Mouse (Mus musculus): ENCODE measurements around the gene B3gnt3. TPM values are rescaled to one million over a fixed set of nuclear protein-coding genes. Genes with fewer than 3 reads are reported as not detected.
A peak's percentile ranks its signal among the peaks of the same experiment; 100 is the strongest.

B3gnt3 gene
- polyA plus RNA-seq, 1 experiment from 2014 or later = 12.2 TPM

DNA sequence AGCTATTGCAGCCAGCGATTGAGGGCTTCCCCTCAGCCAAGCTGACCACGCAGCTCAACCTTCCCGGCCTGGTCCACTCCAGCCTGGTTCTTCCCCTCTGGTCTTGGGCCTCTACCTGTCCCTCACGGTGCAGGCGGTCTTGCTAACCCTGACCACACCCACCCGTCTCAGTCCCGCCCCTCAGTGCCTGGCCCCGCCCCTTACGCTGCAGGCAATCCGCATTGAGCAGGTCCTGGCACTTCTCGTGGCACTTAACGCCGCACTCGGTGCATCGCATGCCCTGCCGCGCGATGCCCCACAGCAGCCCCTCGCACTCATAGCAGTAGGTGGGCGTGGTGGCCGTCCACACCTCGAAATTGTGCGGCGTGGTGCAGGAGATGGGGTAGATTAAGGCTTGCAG is 47.0 kb downstream of the B3gnt3 start:
- peak overlapping the region; percentile 35 for H3K4me2 ChIP-seq (ENCODE audit: low read depth, low read length)
- H3K27ac ChIP-seq (ENCODE audit: low read length) = no peak overlapping the region
- peaks cover 5% of the 10 kb centered on the region; the same call in 1 of the 2 replicates for H3K4me1 ChIP-seq (ENCODE audit: control insufficient read depth, insufficient read depth, low read length)
- WGBS = 3% methylated on average over 24 of the region's 24 CpGs
- H3K4me3 ChIP-seq (replicated peaks; ENCODE audit: low read length) = peak overlapping the region; percentile 24
- no peaks in the 10 kb centered on the region for H3K9me3 ChIP-seq (replicated peaks; ENCODE audit: control insufficient read depth, low read length)
- H3K27me3 ChIP-seq (ENCODE audit: control insufficient read depth, insufficient read depth, low read length) = peaks cover 50% of the 10 kb centered on the region
- H3K9ac ChIP-seq (ENCODE audit: low read length) = no peak overlapping the region
- ATAC-seq (ENCODE audit: insufficient read depth, low FRiP score) = peak; percentile 54; the same call in 1 of the 2 replicates
- H3K36me3 ChIP-seq (ENCODE audit: control insufficient read depth, insufficient read depth, low read length) = no peaks in the 10 kb centered on the region

GRCm38 (mm10) chr8:71645510-71645909 is 56.1 kb downstream of the B3gnt3 start:
- H3K9me3 ChIP-seq (replicated peaks; ENCODE audit: control insufficient read depth, low read length) = no peaks in the 10 kb centered on the region
- H3K4me2 ChIP-seq (ENCODE audit: low read depth, low read length) = no peak overlapping the region
- no peaks in the 10 kb centered on the region for H3K36me3 ChIP-seq (ENCODE audit: control insufficient read depth, insufficient read depth, low read length)
- H3K9ac ChIP-seq (ENCODE audit: low read length) = no peak overlapping the region
- H3K27me3 ChIP-seq (ENCODE audit: control insufficient read depth, insufficient read depth, low read length) = no peaks in the 10 kb centered on the region
- no peaks in the 10 kb centered on the region for H3K4me1 ChIP-seq (ENCODE audit: control insufficient read depth, insufficient read depth, low read length)
- no peak overlapping the region for H3K27ac ChIP-seq (ENCODE audit: low read length)
- H3K4me3 ChIP-seq (replicated peaks; ENCODE audit: low read length) = no peak overlapping the region
- ATAC-seq (ENCODE audit: insufficient read depth, low FRiP score) = no peak
- WGBS = 74% methylated on average over 9 of the region's 9 CpGs

Other genes starting within 250 kb of the B3gnt3 start
- 23.5 and 27.5 TPM in 2 replicates for gene Abhd8, start 238.1 kb downstream of the B3gnt3 start, polyA plus RNA-seq (2015; fragmentation: Nextera tagmentation; extraction: Ambion mirVana)
- 126 and 148 TPM in 2 replicates for gene Mrpl34, start 236.8 kb downstream of the B3gnt3 start, polyA plus RNA-seq (2015; fragmentation: Nextera tagmentation; extraction: Ambion mirVana)
- gene Dda1, start 232.6 kb downstream of the B3gnt3 start, polyA plus RNA-seq (2015; fragmentation: Nextera tagmentation; extraction: Ambion mirVana) = 87.1 and 89.1 TPM in 2 replicates
- gene Ano8, start 215.8 kb downstream of the B3gnt3 start, polyA plus RNA-seq (2015; fragmentation: Nextera tagmentation; extraction: Ambion mirVana) = 0.26 and 0.27 TPM in 2 replicates
- gene Gtpbp3, start 213.7 kb downstream of the B3gnt3 start, polyA plus RNA-seq (2015; fragmentation: Nextera tagmentation; extraction: Ambion mirVana) = 11.0 and 14.8 TPM in 2 replicates
- gene Plvap, start 190.0 kb downstream of the B3gnt3 start, polyA plus RNA-seq (2015; fragmentation: Nextera tagmentation; extraction: Ambion mirVana) = 79.7 and 81.8 TPM in 2 replicates
- gene Ccdc194, start 176.1 kb downstream of the B3gnt3 start, polyA plus RNA-seq (2015; fragmentation: Nextera tagmentation; extraction: Ambion mirVana) = 0.32 and 0.40 TPM in 2 replicates
- gene Bst2, start 164.3 kb downstream of the B3gnt3 start, polyA plus RNA-seq (2015; fragmentation: Nextera tagmentation; extraction: Ambion mirVana) = 39.9 and 46.5 TPM in 2 replicates
- gene Mvb12a, start 158.9 kb downstream of the B3gnt3 start, polyA plus RNA-seq (2015; fragmentation: Nextera tagmentation; extraction: Ambion mirVana) = 101 and 103 TPM in 2 replicates
- 2.9 and 3.2 TPM in 2 replicates for gene Tmem221, start 142.9 kb downstream of the B3gnt3 start, polyA plus RNA-seq (2015; fragmentation: Nextera tagmentation; extraction: Ambion mirVana)
- gene Nxnl1, start 135.2 kb downstream of the B3gnt3 start, polyA plus RNA-seq (2015; fragmentation: Nextera tagmentation; extraction: Ambion mirVana) = 0.08 TPM in 1 of 2 replicates, not detected in the other
- gene Slc27a1, start 132.9 kb downstream of the B3gnt3 start, polyA plus RNA-seq (2015; fragmentation: Nextera tagmentation; extraction: Ambion mirVana) = 35.2 and 41.4 TPM in 2 replicates
- 200 and 206 TPM in 2 replicates for gene Pgls, start 109.6 kb downstream of the B3gnt3 start, polyA plus RNA-seq (2015; fragmentation: Nextera tagmentation; extraction: Ambion mirVana)
- gene Fam129c, start 104.1 kb downstream of the B3gnt3 start, polyA plus RNA-seq (2015; fragmentation: Nextera tagmentation; extraction: Ambion mirVana) = 3.2 and 4.0 TPM in 2 replicates
- gene Colgalt1, start 90.8 kb downstream of the B3gnt3 start, polyA plus RNA-seq (2015; fragmentation: Nextera tagmentation; extraction: Ambion mirVana) = 60.1 and 69.2 TPM in 2 replicates
- gene Unc13a, start 30.0 kb downstream of the B3gnt3 start, polyA plus RNA-seq (2015; fragmentation: Nextera tagmentation; extraction: Ambion mirVana) = 1.1 and 1.2 TPM in 2 replicates
- 9.3 and 9.5 TPM in 2 replicates for gene Jak3, start 25.5 kb downstream of the B3gnt3 start, polyA plus RNA-seq (2015; fragmentation: Nextera tagmentation; extraction: Ambion mirVana)
- 1.1 and 1.7 TPM in 2 replicates for gene Insl3, start 12.6 kb downstream of the B3gnt3 start, polyA plus RNA-seq (2015; fragmentation: Nextera tagmentation; extraction: Ambion mirVana)
- gene Fcho1, start 23.9 kb upstream of the B3gnt3 start, polyA plus RNA-seq (2015; fragmentation: Nextera tagmentation; extraction: Ambion mirVana) = 6.1 and 7.0 TPM in 2 replicates
- 5.1 and 6.6 TPM in 2 replicates for gene Zfp709, start 180.2 kb upstream of the B3gnt3 start, polyA plus RNA-seq (2015; fragmentation: Nextera tagmentation; extraction: Ambion mirVana)
- gene Zfp882, start 206.8 kb upstream of the B3gnt3 start, polyA plus RNA-seq (2015; fragmentation: Nextera tagmentation; extraction: Ambion mirVana) = 3.6 and 4.5 TPM in 2 replicates
- gene Zfp617, start 206.8 kb upstream of the B3gnt3 start, polyA plus RNA-seq (2015; fragmentation: Nextera tagmentation; extraction: Ambion mirVana) = 20.8 and 24.5 TPM in 2 replicates
- gene Zfp961, start 249.2 kb upstream of the B3gnt3 start, polyA plus RNA-seq (2015; fragmentation: Nextera tagmentation; extraction: Ambion mirVana) = 20.0 and 22.2 TPM in 2 replicates